ENCODE assay signal across 8 mouse cellular contexts in genomic region chr12:64966101-64966631, GRCm38 (mm10). TPM values are rescaled to one million over a fixed set of nuclear protein-coding genes. Genes with fewer than 3 reads are reported as not detected.
A peak's percentile ranks its signal among the peaks of the same experiment; 100 is the strongest.
DNase-seq lines count a peak whose midpoint lies in the region; ATAC-seq and TF ChIP-seq lines count a peak whose summit lies in the region.

No protein-coding gene starts in this region.

- no peak for TF ChIP-seq CTCF in layer of hippocampus, adult 2 months (conservative IDR thresholded peaks at IDR 0.05)

- H3K27ac ChIP-seq in forebrain, embryonic 10.5 days: peak overlapping the region; percentile 92
- peak overlapping the region; percentile 97 for H3K27ac ChIP-seq in layer of hippocampus, adult 2 months
- H3K27ac ChIP-seq in lung, embryonic 15.5 days: peak overlapping the region; percentile 91

- peak overlapping the region; percentile 91 for H3K4me3 ChIP-seq in forebrain, embryonic 10.5 days
- peak overlapping the region; percentile 99 for H3K4me3 ChIP-seq in layer of hippocampus, adult 2 months
- H3K4me3 ChIP-seq in lung, embryonic 15.5 days: peak overlapping the region; percentile 96

- H3K36me3 ChIP-seq in forebrain, embryonic 10.5 days (replicated peaks): peaks cover 13% of the 10 kb centered on the region
- no peaks in the 10 kb centered on the region for H3K36me3 ChIP-seq in lung, embryonic 15.5 days

- WGBS in forebrain, embryonic 10.5 days: under 1% methylated on average over 44 of the region's 44 CpGs
- WGBS in lung, embryonic 15.5 days: under 1% methylated on average over 44 of the region's 44 CpGs

- intact Hi-C loops in heart, postnatal 10 days (cut with DNase I): loop anchor here (2.0 to 5.0 kb wide), 2 partner anchors 71 to 107 kb away; partner anchors contain the start of gene Prpf39

- H3K9me3 ChIP-seq in forebrain, embryonic 10.5 days: no peaks in the 10 kb centered on the region
- H3K9me3 ChIP-seq in lung, embryonic 15.5 days: no peaks in the 10 kb centered on the region

- peak overlapping the region; percentile 97 for H3K9ac ChIP-seq in lung, embryonic 15.5 days

- DNase-seq in CD4-positive, CD25-positive, alpha-beta regulatory T cell, adult 2 months (ENCODE audit: low read depth, low spot score): peak; percentile 69
- peak; percentile 65 for DNase-seq in adrenal gland, adult 2 months
- peak; percentile 66 for DNase-seq in forebrain, embryonic 10.5 days (ENCODE audit: extremely low spot score, low spot score)
- DNase-seq in heart, postnatal 10 days: peak; percentile 56 to 71
- DNase-seq in layer of hippocampus, adult 2 months (ENCODE audit: low spot score in 2 of 2): peak; percentile 17 to 51
- peak; percentile 48 for DNase-seq in ovary, postnatal 36 days (ENCODE audit: low spot score)
- DNase-seq in thymus, postnatal 25 days: peak; percentile 66

- peaks cover 50% of the 10 kb centered on the region for H3K4me1 ChIP-seq in forebrain, embryonic 10.5 days
- H3K4me1 ChIP-seq in lung, embryonic 15.5 days: peaks cover 34% of the 10 kb centered on the region

- no peaks in the 10 kb centered on the region for H3K27me3 ChIP-seq in forebrain, embryonic 10.5 days (ENCODE audit: poor library complexity, severe bottlenecking)
- no peaks in the 10 kb centered on the region for H3K27me3 ChIP-seq in lung, embryonic 15.5 days

- ATAC-seq in lung, embryonic 15.5 days (ENCODE audit: borderline replicate concordance, extremely low read depth, low FRiP score, low TSS enrichment): peak; percentile 40; the same call in 1 of the 2 replicates

- peak overlapping the region; percentile 87 for H3K4me2 ChIP-seq in lung, embryonic 15.5 days

RNA-seq across cellular contexts. Expression of gene Togaram1, which starts 0.6 kb away (rescaled TPM):
- total RNA-seq in adrenal gland, adult 2 months (2021): 10 to 100 TPM; 29.1 to 44.7 TPM
- 4.3 and 5.8 TPM in 2 replicates for polyA plus RNA-seq in adrenal gland, adult 2 months (2012; rRNA removed)
- 25.2 and 26.6 TPM in 2 replicates for polyA plus RNA-seq in forebrain, embryonic 10.5 days (2016; fragmentation: Nextera tagmentation; extraction: Ambion mirVana)
- total RNA-seq in heart, postnatal 10 days (2021): 10 to 100 TPM; 18.3 to 19.2 TPM
- total RNA-seq in layer of hippocampus, adult 2 months (2021): 10 to 100 TPM; 49.7 to 50.8 TPM
- 26.5 and 28.5 TPM in 2 replicates for polyA plus RNA-seq in lung, embryonic 15.5 days (2015; fragmentation: Nextera tagmentation; extraction: Ambion mirVana)

RNA-seq across cellular contexts. Expression of gene Klhl28, which starts 0.8 kb away (rescaled TPM):
- total RNA-seq in adrenal gland, adult 2 months (2021): 10 to 100 TPM; 10.3 to 11.8 TPM
- polyA plus RNA-seq in adrenal gland, adult 2 months (2012; rRNA removed): 0.90 and 1.6 TPM in 2 replicates
- polyA plus RNA-seq in forebrain, embryonic 10.5 days (2016; fragmentation: Nextera tagmentation; extraction: Ambion mirVana): 10.0 and 10.4 TPM in 2 replicates
- 10 to 100 TPM; 13.4 to 14.5 TPM for total RNA-seq in heart, postnatal 10 days (2021)
- 10 to 100 TPM; 23.7 to 25.5 TPM for total RNA-seq in layer of hippocampus, adult 2 months (2021)
- 10.7 and 13.6 TPM in 2 replicates for polyA plus RNA-seq in lung, embryonic 15.5 days (2015; fragmentation: Nextera tagmentation; extraction: Ambion mirVana)

RNA-seq across cellular contexts. Expression of gene Gm527, which starts 48.5 kb away (rescaled TPM):
- 1 to 10 TPM; 4.6 to 6.0 TPM for total RNA-seq in adrenal gland, adult 2 months (2021)
- 0.08 TPM in 1 of 2 replicates, not detected in the other for polyA plus RNA-seq in adrenal gland, adult 2 months (2012; rRNA removed)
- 1.1 and 1.4 TPM in 2 replicates for polyA plus RNA-seq in forebrain, embryonic 10.5 days (2016; fragmentation: Nextera tagmentation; extraction: Ambion mirVana)
- total RNA-seq in heart, postnatal 10 days (2021): 1 to 10 TPM; 3.2 to 5.2 TPM
- total RNA-seq in layer of hippocampus, adult 2 months (2021): 10 to 100 TPM; 10.5 to 15.7 TPM
- polyA plus RNA-seq in lung, embryonic 15.5 days (2015; fragmentation: Nextera tagmentation; extraction: Ambion mirVana): 1.4 and 4.3 TPM in 2 replicates

Comparison
In these comparisons a context has a peak if more than half of its experiments do, and no peak if none do; other contexts are left out.
1. Peak in every context shown above with its lines: DNase-seq, ATAC-seq, H3K4me3 ChIP-seq and H3K27ac ChIP-seq.